Mouse (Mus musculus): ENCODE data around the gene Opcml. TPM values are rescaled to one million over a fixed set of nuclear protein-coding genes. Genes with fewer than 3 reads are reported as not detected.
A peak's percentile ranks its signal among the peaks of the same experiment; 100 is the strongest.

The Opcml gene
- polyA plus RNA-seq, 1 experiment from 2014 or later, result 0.97 TPM

GRCm38 (mm10) chr9:28327985-28328384 lies 537.4 kb downstream of the Opcml start:
- 51% methylated on average over 4 of the region's 4 CpGs for WGBS
- no peaks in the 10 kb centered on the region for H3K27me3 ChIP-seq (ENCODE audit: insufficient read depth, low read length)
- no peaks in the 10 kb centered on the region for H3K4me1 ChIP-seq (replicated peaks; ENCODE audit: insufficient read depth, low read length)
- H3K9ac ChIP-seq (ENCODE audit: low read depth, low read length), result no peak overlapping the region
- H3K36me3 ChIP-seq (ENCODE audit: insufficient read depth, low read length), result no peaks in the 10 kb centered on the region
- H3K4me2 ChIP-seq (ENCODE audit: low read length), result no peak overlapping the region
- no peak overlapping the region for H3K4me3 ChIP-seq (replicated peaks; ENCODE audit: low read depth, low read length)
- no peak for DNase-seq (ENCODE audit: low spot score)
- no peaks in the 10 kb centered on the region for H3K9me3 ChIP-seq (replicated peaks; ENCODE audit: low read length)
- ATAC-seq (replicated peaks; ENCODE audit: low FRiP score, low read depth), result no peak
- H3K27ac ChIP-seq, result no peak overlapping the region
- TF ChIP-seq CTCF (IDR thresholded peaks at IDR 0.05; ENCODE audit: low read depth), result no peak

- no peaks in the 10 kb centered on the region for H3K9me3 ChIP-seq (replicated peaks; ENCODE audit: low read length)
- H3K4me3 ChIP-seq (replicated peaks; ENCODE audit: low read depth, low read length), result no peak overlapping the region
- DNase-seq (ENCODE audit: low spot score), result no peak
- no peaks in the 10 kb centered on the region for H3K36me3 ChIP-seq (ENCODE audit: insufficient read depth, low read length)
- no peak overlapping the region for H3K4me2 ChIP-seq (ENCODE audit: low read length)
- no peak for TF ChIP-seq CTCF (IDR thresholded peaks at IDR 0.05; ENCODE audit: low read depth)
- H3K27ac ChIP-seq, result no peak overlapping the region
- H3K9ac ChIP-seq (ENCODE audit: low read depth, low read length), result no peak overlapping the region
- H3K27me3 ChIP-seq (ENCODE audit: insufficient read depth, low read length), result no peaks in the 10 kb centered on the region
- no peaks in the 10 kb centered on the region for H3K4me1 ChIP-seq (replicated peaks; ENCODE audit: insufficient read depth, low read length)
- ATAC-seq (replicated peaks; ENCODE audit: low FRiP score, low read depth), result no peak
- 88% methylated on average over 2 of the region's 2 CpGs for WGBS
Observed at GRCm38 (mm10) chr9:28328434-28328833, 537.9 kb downstream of the Opcml start.

- Histone ChIP-seq H3K4me2 (ENCODE audit: low read length) (no peak overlapping the region), H3K36me3 (ENCODE audit: insufficient read depth, low read length) (no peaks in the 10 kb centered on the region), H3K27ac (no peak overlapping the region), H3K9me3 (replicated peaks; ENCODE audit: low read length) (no peaks in the 10 kb centered on the region), H3K4me3 (replicated peaks; ENCODE audit: low read depth, low read length) (no peak overlapping the region), H3K4me1 (replicated peaks; ENCODE audit: insufficient read depth, low read length) (no peaks in the 10 kb centered on the region), H3K9ac (ENCODE audit: low read depth, low read length) (no peak overlapping the region), H3K27me3 (ENCODE audit: insufficient read depth, low read length) (no peaks in the 10 kb centered on the region)
- TF ChIP-seq CTCF (IDR thresholded peaks at IDR 0.05; ENCODE audit: low read depth), result no peak
- ATAC-seq (replicated peaks; ENCODE audit: low FRiP score, low read depth), result no peak
- DNase-seq (ENCODE audit: low spot score), result no peak
Observed at GRCm38 (mm10) chr9:28329477-28329876, 538.9 kb downstream of the Opcml start.

GRCm38 (mm10) chr9:28336511-28337208 lies 546.1 kb downstream of the Opcml start:
- ATAC-seq (replicated peaks; ENCODE audit: low FRiP score, low read depth) (0 out of 2 replicates have a peak, but pooled peaks have one; percentile 33), DNase-seq (ENCODE audit: low spot score) (peak; percentile 41)
- Histone ChIP-seq H3K9me3 (replicated peaks; ENCODE audit: low read length) (no peaks in the 10 kb centered on the region), H3K9ac (ENCODE audit: low read depth, low read length) (no peak overlapping the region), H3K27me3 (ENCODE audit: insufficient read depth, low read length) (no peaks in the 10 kb centered on the region), H3K4me1 (replicated peaks; ENCODE audit: insufficient read depth, low read length) (no peaks in the 10 kb centered on the region), H3K27ac (no peak overlapping the region), H3K36me3 (ENCODE audit: insufficient read depth, low read length) (no peaks in the 10 kb centered on the region), H3K4me2 (ENCODE audit: low read length) (peak overlapping the region; percentile 31), H3K4me3 (replicated peaks; ENCODE audit: low read depth, low read length) (no peak overlapping the region)
- TF ChIP-seq CTCF (IDR thresholded peaks at IDR 0.05; ENCODE audit: low read depth), result no peak
- 28% methylated on average over 10 of the region's 10 CpGs for WGBS

- H3K27me3 ChIP-seq (ENCODE audit: insufficient read depth, low read length), result no peaks in the 10 kb centered on the region
- no peaks in the 10 kb centered on the region for H3K9me3 ChIP-seq (replicated peaks; ENCODE audit: low read length)
- ATAC-seq (replicated peaks; ENCODE audit: low FRiP score, low read depth), result no peak
- H3K4me2 ChIP-seq (ENCODE audit: low read length), result no peak overlapping the region
- DNase-seq (ENCODE audit: low spot score), result peak; percentile 15
- H3K9ac ChIP-seq (ENCODE audit: low read depth, low read length), result no peak overlapping the region
- H3K4me3 ChIP-seq (replicated peaks; ENCODE audit: low read depth, low read length), result no peak overlapping the region
- TF ChIP-seq CTCF (IDR thresholded peaks at IDR 0.05; ENCODE audit: low read depth), result peak; percentile 39; the same call in 1 of the 2 replicates
- no peaks in the 10 kb centered on the region for H3K4me1 ChIP-seq (replicated peaks; ENCODE audit: insufficient read depth, low read length)
- H3K27ac ChIP-seq, result no peak overlapping the region
- H3K36me3 ChIP-seq (ENCODE audit: insufficient read depth, low read length), result no peaks in the 10 kb centered on the region
- 76% methylated on average over 2 of the region's 2 CpGs for WGBS
Observed at GRCm38 (mm10) chr9:28337837-28338236, 547.3 kb downstream of the Opcml start.

- no peak for ATAC-seq (replicated peaks; ENCODE audit: low FRiP score, low read depth)
- Histone ChIP-seq H3K4me1 (replicated peaks; ENCODE audit: insufficient read depth, low read length) (no peaks in the 10 kb centered on the region), H3K27ac (no peak overlapping the region), H3K4me3 (replicated peaks; ENCODE audit: low read depth, low read length) (no peak overlapping the region), H3K36me3 (ENCODE audit: insufficient read depth, low read length) (no peaks in the 10 kb centered on the region), H3K27me3 (ENCODE audit: insufficient read depth, low read length) (no peaks in the 10 kb centered on the region), H3K4me2 (ENCODE audit: low read length) (no peak overlapping the region), H3K9me3 (replicated peaks; ENCODE audit: low read length) (no peaks in the 10 kb centered on the region), H3K9ac (ENCODE audit: low read depth, low read length) (no peak overlapping the region)
- TF ChIP-seq CTCF (IDR thresholded peaks at IDR 0.05; ENCODE audit: low read depth), result no peak
- DNase-seq (ENCODE audit: low spot score), result no peak
Observed at GRCm38 (mm10) chr9:28354978-28355377, 564.4 kb downstream of the Opcml start.

GRCm38 (mm10) chr9:28357946-28358345 lies 567.4 kb downstream of the Opcml start:
- no peaks in the 10 kb centered on the region for H3K36me3 ChIP-seq (ENCODE audit: insufficient read depth, low read length)
- no peaks in the 10 kb centered on the region for H3K27me3 ChIP-seq (ENCODE audit: insufficient read depth, low read length)
- H3K27ac ChIP-seq, result no peak overlapping the region
- no peaks in the 10 kb centered on the region for H3K9me3 ChIP-seq (replicated peaks; ENCODE audit: low read length)
- H3K4me1 ChIP-seq (replicated peaks; ENCODE audit: insufficient read depth, low read length), result no peaks in the 10 kb centered on the region
- no peak for TF ChIP-seq CTCF (IDR thresholded peaks at IDR 0.05; ENCODE audit: low read depth)
- DNase-seq (ENCODE audit: low spot score) (no peak), ATAC-seq (replicated peaks; ENCODE audit: low FRiP score, low read depth) (no peak)
- H3K9ac ChIP-seq (ENCODE audit: low read depth, low read length), result no peak overlapping the region
- no peak overlapping the region for H3K4me2 ChIP-seq (ENCODE audit: low read length)
- H3K4me3 ChIP-seq (replicated peaks; ENCODE audit: low read depth, low read length), result no peak overlapping the region
- WGBS, result 68% methylated on average over 3 of the region's 3 CpGs

All from kidney, postnatal 0 days (tissue).